Mouse (Mus musculus) myocyte (in vitro differentiated cells): ENCODE measurements at regions not wholly inside any gene's neighbourhood (a gene's known extent, or its start where the extent isn't known, plus 50 kb on each side); places are given as distances from the start of the nearest gene placed in this dataset.
"Not testable (repeated sequence)": the region's sequence is repeated elsewhere in the genome, so short reads cannot be mapped to it uniquely, and the experiment has no call there.

Source experiments
- E2F4 ChIP-seq: IDR thresholded peaks from one replicate; pipeline ENCODE4 v1.6.1; 2011; ENCODE audit warnings: mild to moderate bottlenecking, control low read depth, moderate library complexity; ENCODE audit not compliant: insufficient read depth
- MAX ChIP-seq: IDR thresholded peaks from one replicate; pipeline ENCODE4 v1.6.1; 2011; ENCODE audit warnings: low read depth, mild to moderate bottlenecking, control low read depth
- MYOG ChIP-seq, 3 experiments: IDR thresholded peaks; one replicate each; pipeline ENCODE4 v1.6.1; 2011; ENCODE audit warnings: control low read depth in 2 of 3, low read depth in 2 of 3, mild to moderate bottlenecking in 2 of 3; ENCODE audit not compliant: insufficient read length in 2 of 3, control insufficient read depth in 1 of 3, insufficient read depth in 1 of 3
- POLR2A ChIP-seq: IDR thresholded peaks from one replicate; pipeline ENCODE4 v1.6.1; 2011; ENCODE audit warnings: low read depth, mild to moderate bottlenecking, control low read depth, moderate library complexity; ENCODE audit not compliant: insufficient read length
- TCF12 ChIP-seq: IDR thresholded peaks from one replicate; pipeline ENCODE4 v1.6.1; 2011; ENCODE audit warnings: mild to moderate bottlenecking, control low read depth; ENCODE audit not compliant: poor library complexity, insufficient read depth, severe bottlenecking

- not testable (repeated sequence) for TF ChIP-seq TCF12; POLR2A; MYOG (IDR thresholded peaks at IDR 0.05; ENCODE audit: control insufficient read depth in 1 of 3, insufficient read depth in 1 of 3, insufficient read length in 2 of 3, low read depth in 2 of 3); MAX; E2F4
Observed at GRCm38 (mm10) chr14:53704351-53704750, 549.6 kb downstream of the Dad1 start.
